Mouse (Mus musculus) heart, adult 2 months (tissue): ENCODE measurements around the gene Blmh. TPM values are rescaled to one million over a fixed set of nuclear protein-coding genes. Genes with fewer than 3 reads are reported as not detected.
A peak's percentile ranks its signal among the peaks of the same experiment; 100 is the strongest.

ENCODE experiments used
- DNase-seq, 2 experiments: peaks; one replicate each; pipeline ENCODE4 v3.0.0; 2021
- H3K27ac ChIP-seq: fragments of 200-600 bp; 2 replicates; pipeline ENCODE4 v1.8.1; 2022
- H3K27me3 ChIP-seq: fragments of 200-500 bp; 2 replicates; pipeline ENCODE4 v1.6.1; 2012; ENCODE audit warnings: mild to moderate bottlenecking, low read length, inconsistent platforms, mixed read lengths; ENCODE audit not compliant: control insufficient read depth, insufficient read depth
- H3K36me3 ChIP-seq: fragments of 200-500 bp; 2 replicates; pipeline ENCODE4 v1.6.1; 2012; ENCODE audit warnings: low read length, inconsistent platforms; ENCODE audit not compliant: control insufficient read depth, insufficient read depth
- H3K4me1 ChIP-seq: fragments of 200-500 bp; 2 replicates; pipeline ENCODE4 v1.6.1; 2011; ENCODE audit warnings: low read length; ENCODE audit not compliant: control insufficient read depth, insufficient read depth
- H3K4me3 ChIP-seq: fragments of 200-600 bp; 2 replicates; pipeline ENCODE4 v1.8.1; 2022
- H3K79me2 ChIP-seq: fragments of 200-500 bp; replicated peaks from 2 replicates; pipeline ENCODE4 v1.6.1; 2012; ENCODE audit warnings: mild to moderate bottlenecking, inconsistent platforms, low read length, moderate library complexity, mixed read lengths; ENCODE audit not compliant: control insufficient read depth, insufficient read depth
- H3K9ac ChIP-seq: fragments of 200-500 bp; 2 replicates; pipeline ENCODE4 v1.6.1; 2012; ENCODE audit warnings: low read depth, mild to moderate bottlenecking, control low read depth, inconsistent platforms, low read length, mixed read lengths
- CTCF ChIP-seq: fragments of 200-600 bp; IDR thresholded peaks from 2 replicates; pipeline ENCODE4 v1.8.1; 2022; ENCODE audit warnings: antibody characterized with exemption, mild to moderate bottlenecking, moderate library complexity
- EP300 ChIP-seq: fragments of 200-500 bp; IDR thresholded peaks from 2 replicates; pipeline ENCODE4 v1.6.1; 2011; ENCODE audit warnings: low read depth, low read length, control low read depth; ENCODE audit not compliant: insufficient read depth
- POLR2A ChIP-seq: fragments of 200-500 bp; IDR thresholded peaks from 2 replicates; pipeline ENCODE4 v1.6.1; 2011; ENCODE audit warnings: mild to moderate bottlenecking, low read depth, low read length, control low read depth; ENCODE audit not compliant: insufficient read depth
- WGBS: fragments of 180-500 bp; shearing (Covaris S2); methylation state at CpG from one replicate; pipeline ENCODE4 v1.1.7; 2018; 5-methylcytosine and 5-hydroxymethylcytosine counted together
- intact Hi-C: fragments of 180-260 bp; cut with DNase I; formaldehyde crosslinking; loops from one replicate; pipeline ENCODE4 v1.15.1; 2025
- polyA plus RNA-seq: library from polyadenylated mRNA; depleted of rRNA; stranded (reverse); fragments of >200 nt; gene quantifications from 2 replicates; pipeline ENCODE4 v1.2.3, GENCODE M21; 2012
- total RNA-seq, 2 experiments: library from RNA; stranded (reverse); gene quantifications; 2 replicates each; pipeline ENCODE4 v1.2.3; 2021

Blmh gene
- total and polyA plus RNA-seq, 3 experiments, result 12.9 to 32.7 (median 27.6) TPM

GRCm38 (mm10) chr11:76997305-76997704, 72.7 kb downstream of the Blmh start:
- no peak overlapping the region for H3K9ac ChIP-seq
- DNase-seq, result peak; percentile 78 to 86
- H3K4me3 ChIP-seq, result peak overlapping the region; percentile 55
- no peaks in the 10 kb centered on the region for H3K79me2 ChIP-seq
- under 1% methylated on average over 21 of the region's 21 CpGs for WGBS
- no peak overlapping the region for H3K27ac ChIP-seq
- peaks cover 6% of the 10 kb centered on the region; the same call in 1 of the 2 replicates for H3K27me3 ChIP-seq
- no peaks in the 10 kb centered on the region for H3K36me3 ChIP-seq
- TF ChIP-seq EP300 (0 out of 2 replicates have a peak, but pooled peaks have one; percentile 32), CTCF (peak; percentile 97), POLR2A (no peak)
- peaks cover 2% of the 10 kb centered on the region; the same call in 1 of the 2 replicates for H3K4me1 ChIP-seq
- intact Hi-C loops, result loop anchor here (1.0 to 5.0 kb wide), 2 partner anchors 70 to 96 kb away; no protein-coding TSS in a partner anchor

DNA sequence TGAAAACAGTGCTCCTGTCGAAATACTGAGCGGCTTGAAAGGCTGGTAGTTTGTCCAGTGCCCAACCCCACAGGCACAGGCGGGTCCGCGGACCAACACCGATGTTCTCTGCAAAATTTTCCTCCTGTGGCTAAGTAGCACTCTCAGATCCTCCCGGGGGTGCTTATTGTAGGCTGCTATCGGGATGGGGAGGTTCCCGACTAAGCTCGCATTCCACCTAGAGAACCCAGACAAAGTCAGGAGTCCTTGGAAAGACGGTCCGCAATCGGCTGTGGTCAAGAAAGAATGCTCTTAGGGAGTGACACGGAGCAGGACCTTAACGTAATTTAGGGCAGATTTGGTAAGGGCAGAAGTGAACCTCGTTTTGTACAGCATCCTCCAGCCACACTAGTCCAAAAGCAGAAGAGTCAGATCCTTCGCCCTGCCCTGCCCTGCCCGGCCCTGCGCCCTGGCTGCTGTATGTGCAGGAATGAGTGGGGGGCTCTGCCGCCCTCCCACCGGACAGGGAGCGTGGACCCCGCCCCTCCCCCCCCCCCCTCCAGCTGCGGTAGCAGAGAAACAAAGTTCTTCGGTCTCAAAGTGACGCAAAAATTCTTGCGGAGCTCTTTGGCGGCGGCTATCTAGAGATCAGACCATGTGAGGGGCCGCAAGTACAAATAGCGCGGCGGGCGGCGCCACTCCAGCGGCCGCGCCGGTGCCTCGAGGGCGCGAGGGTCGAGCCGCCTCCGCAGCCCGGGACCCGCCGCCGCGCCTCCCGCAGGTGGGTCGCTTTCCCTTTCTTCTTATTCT, 73.5 kb downstream of the Blmh start, which contains the start of gene Slc6a4:
TSS of gene Slc6a4 (plus strand) at position 688 of the 789 bp plus-strand sequence.
- H3K27ac ChIP-seq, result no peak within 1 kb of the TSS
- H3K36me3 ChIP-seq, result no peaks in the 10 kb centered on the region
- DNase-seq, result peak in 1 of 2 experiments; percentile 24
- peaks cover 2% of the 10 kb centered on the region; the same call in 1 of the 2 replicates for H3K4me1 ChIP-seq
- H3K9ac ChIP-seq, result peak within 1 kb of the TSS; percentile 18; the same call in 1 of the 2 replicates
- H3K79me2 ChIP-seq, result no peaks in the 10 kb centered on the region
- H3K27me3 ChIP-seq, result peaks cover 6% of the 10 kb centered on the region; the same call in 1 of the 2 replicates
- peak within 1 kb of the TSS; percentile 55 for H3K4me3 ChIP-seq
- TF ChIP-seq CTCF, result no peak
- no peak for TF ChIP-seq POLR2A
- no peak for TF ChIP-seq EP300
- intact Hi-C loops, result loop anchor here (1.0 to 5.0 kb wide), 2 partner anchors 69 to 95 kb away; no protein-coding TSS in a partner anchor
- WGBS, result 2% methylated on average over 51 of the region's 52 CpGs

DNA sequence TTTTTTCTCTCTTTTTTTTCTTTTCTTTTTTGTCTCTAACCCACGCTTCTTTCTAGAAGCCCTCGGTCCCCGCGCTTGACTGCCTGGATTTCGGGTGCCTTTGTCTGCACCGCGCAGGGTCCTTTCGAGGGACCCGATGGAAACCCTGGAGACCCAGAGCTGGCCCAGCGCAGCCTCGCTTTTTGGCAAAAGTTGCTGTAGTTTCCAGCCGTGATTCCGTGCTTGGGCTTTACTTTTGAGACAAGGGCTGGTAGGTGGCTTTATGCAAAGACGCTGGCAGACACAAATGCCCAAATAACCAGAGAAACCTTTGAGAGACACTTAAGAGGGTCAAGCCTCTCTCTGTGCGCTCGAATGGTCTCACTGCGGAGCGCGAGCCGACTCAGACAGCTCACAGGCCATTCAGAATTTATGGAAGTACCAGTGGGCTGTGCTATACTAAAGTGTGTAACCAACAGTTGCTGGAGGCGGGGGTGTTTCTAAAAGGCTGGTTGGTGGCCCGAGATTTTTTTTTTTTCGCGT, 74.2 kb downstream of the Blmh start:
- no peak for DNase-seq
- Histone ChIP-seq H3K27me3 (peaks cover 6% of the 10 kb centered on the region; the same call in 1 of the 2 replicates), H3K27ac (no peak overlapping the region), H3K4me1 (peaks cover 2% of the 10 kb centered on the region; the same call in 1 of the 2 replicates), H3K4me3 (peak overlapping the region; percentile 28), H3K36me3 (no peaks in the 10 kb centered on the region), H3K79me2 (no peaks in the 10 kb centered on the region), H3K9ac (no peak overlapping the region)
- TF ChIP-seq CTCF, result no peak
- TF ChIP-seq POLR2A, result no peak
- TF ChIP-seq EP300, result no peak
- intact Hi-C loops, result loop anchor here (5.0 kb wide), 1 partner anchor 69 kb away; no protein-coding TSS in a partner anchor
- whole genome bisulfite sequencing, result 13% methylated on average over 24 of the region's 24 CpGs

DNA sequence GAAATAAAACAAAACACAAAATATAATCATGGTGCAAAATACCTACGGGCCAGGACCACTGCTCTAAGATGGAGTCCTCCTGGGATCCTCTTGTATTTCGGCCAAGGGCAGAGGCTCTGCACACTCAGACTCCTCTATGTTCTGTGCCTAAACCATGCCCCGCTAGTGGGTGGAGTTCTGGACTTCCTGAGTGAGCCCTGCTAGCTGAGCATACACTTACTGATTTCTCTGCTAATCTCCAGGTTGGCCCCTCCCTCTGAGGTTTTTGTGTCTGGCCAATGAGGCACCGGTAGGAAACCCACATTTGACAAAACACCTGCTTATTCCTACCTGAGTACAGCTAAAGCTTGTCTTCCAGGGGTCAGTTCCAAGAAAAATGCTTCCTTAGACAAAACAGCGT, 76.1 kb downstream of the Blmh start:
- H3K36me3 ChIP-seq, result no peaks in the 10 kb centered on the region
- H3K4me3 ChIP-seq, result no peak overlapping the region
- intact Hi-C loops, result no loop called here
- no peak overlapping the region for H3K27ac ChIP-seq
- H3K9ac ChIP-seq, result no peak overlapping the region
- TF ChIP-seq CTCF (no peak), EP300 (no peak), POLR2A (no peak)
- DNase-seq, result no peak
- H3K4me1 ChIP-seq, result peaks cover 2% of the 10 kb centered on the region; the same call in 1 of the 2 replicates
- peaks cover 6% of the 10 kb centered on the region; the same call in 1 of the 2 replicates for H3K27me3 ChIP-seq
- 57% methylated on average over 5 of the region's 5 CpGs for WGBS
- H3K79me2 ChIP-seq, result no peaks in the 10 kb centered on the region

DNA sequence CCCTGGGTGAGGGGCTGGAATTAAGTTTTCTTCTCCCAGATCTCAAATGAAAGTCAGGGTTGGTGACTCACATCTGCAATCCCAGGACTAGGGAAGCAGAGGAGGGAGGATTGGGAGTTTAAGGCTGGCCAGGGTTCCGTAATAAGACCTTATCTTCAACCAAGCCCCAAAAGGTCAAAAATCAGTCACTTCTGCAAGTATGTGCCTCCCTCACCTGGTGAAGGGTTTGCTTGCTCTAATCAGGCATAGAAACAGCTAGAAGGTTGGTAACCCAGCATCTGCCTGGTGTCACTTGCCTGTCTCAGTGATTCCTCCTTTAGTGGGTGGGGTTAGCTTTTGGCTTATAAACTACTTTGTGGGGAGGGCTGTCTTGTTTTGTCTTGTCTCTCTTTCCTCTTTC, 77.8 kb downstream of the Blmh start:
- Histone ChIP-seq H3K79me2 (no peaks in the 10 kb centered on the region), H3K4me1 (peaks cover 2% of the 10 kb centered on the region; the same call in 1 of the 2 replicates), H3K36me3 (no peaks in the 10 kb centered on the region), H3K27me3 (peaks cover 6% of the 10 kb centered on the region; the same call in 1 of the 2 replicates), H3K27ac (no peak overlapping the region), H3K4me3 (no peak overlapping the region), H3K9ac (no peak overlapping the region)
- intact Hi-C loops, result no loop called here
- no peak for DNase-seq
- no peak for TF ChIP-seq CTCF
- WGBS, result 58% methylated on average over 1 of the region's 1 CpGs
